Mouse (Mus musculus): ENCODE results near the gene Fcgr3.
A peak's percentile ranks its signal among the peaks of the same experiment; 100 is the strongest.

DNA sequence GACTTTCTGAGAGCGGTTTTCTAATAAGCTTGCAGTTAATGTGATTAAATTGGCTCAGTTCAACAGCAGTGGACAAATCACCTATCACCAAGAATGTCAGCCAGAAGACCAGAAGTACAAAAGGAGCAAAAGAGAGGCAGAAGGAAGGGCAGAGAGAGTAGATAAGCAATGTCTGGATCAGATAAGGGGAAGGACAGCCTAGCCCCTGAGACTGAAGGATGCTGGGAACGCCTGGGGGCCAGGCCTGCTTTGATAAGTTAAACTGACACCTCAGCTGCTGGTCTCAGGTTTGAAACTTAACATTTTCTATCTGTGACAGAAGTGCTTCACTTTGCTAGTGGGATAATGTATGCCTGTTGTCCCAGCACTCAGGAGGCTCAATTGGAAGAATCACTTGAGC is 32.9 kb upstream of the Fcgr3 start:
- TF ChIP-seq GATA1 (IDR thresholded peaks at IDR 0.05; ENCODE audit: low read length) (peak; percentile 50; the same call in 1 of the 2 replicates), TAL1 (IDR thresholded peaks at IDR 0.05; ENCODE audit: low read length) (peak; percentile 22; the same call in 1 of the 3 replicates)

Measured in erythroblast, embryonic 14.5 days (primary cell).